Mouse (Mus musculus) embryonic facial prominence, embryonic 15.5 days (tissue): ENCODE results near the gene Slc10a6. TPM values are rescaled to one million over a fixed set of nuclear protein-coding genes. Genes with fewer than 3 reads are reported as not detected.

Experiments used
- ATAC-seq: fragments of 200-750 bp; cut with Nextera tagmentation; 2 replicates; pipeline ENCODE4 v1.8.0; 2017; ENCODE audit warnings: low read depth, moderate TSS enrichment; ENCODE audit not compliant: insufficient number of reproducible peaks, low FRiP score, low TSS enrichment
- H3K27ac ChIP-seq: fragments of 300-500 bp; sonication (generic); replicated peaks from 2 replicates; pipeline ENCODE4 v1.5.1; 2015; ENCODE audit warnings: mild to moderate bottlenecking, inconsistent platforms
- H3K27me3 ChIP-seq: fragments of 300-500 bp; sonication (generic); 2 replicates; pipeline ENCODE4 v1.6.1; 2015; ENCODE audit warnings: inconsistent platforms
- H3K36me3 ChIP-seq: fragments of 300-500 bp; sonication (generic); 2 replicates; pipeline ENCODE4 v1.6.1; 2015; ENCODE audit warnings: mild to moderate bottlenecking, inconsistent platforms
- H3K4me1 ChIP-seq: fragments of 300-500 bp; sonication (generic); 2 replicates; pipeline ENCODE4 v1.6.1; 2015; ENCODE audit warnings: inconsistent platforms
- H3K4me2 ChIP-seq: fragments of 300-500 bp; sonication (generic); replicated peaks from 2 replicates; pipeline ENCODE4 v1.6.1; 2015; ENCODE audit warnings: mild to moderate bottlenecking, inconsistent platforms
- H3K4me3 ChIP-seq: fragments of 300-500 bp; sonication (generic); replicated peaks from 2 replicates; pipeline ENCODE4 v1.5.1; 2015; ENCODE audit warnings: mild to moderate bottlenecking, inconsistent platforms
- H3K9ac ChIP-seq: fragments of 300-500 bp; sonication (generic); 2 replicates; pipeline ENCODE4 v1.6.1; 2015; ENCODE audit warnings: inconsistent platforms
- H3K9me3 ChIP-seq: fragments of 300-500 bp; sonication (generic); replicated peaks from 2 replicates; pipeline ENCODE4 v1.6.1; 2016; ENCODE audit warnings: inconsistent platforms
- WGBS: fragments of 180-500 bp; shearing (Covaris S2); methylation state at CpG from one replicate; pipeline ENCODE4 v1.1.7; 2015; 5-methylcytosine and 5-hydroxymethylcytosine counted together
- polyA plus RNA-seq: library from polyadenylated mRNA; unstranded; fragments of >200 nt; fragmentation: Nextera tagmentation; extraction: Ambion mirVana; gene quantifications from 2 replicates; pipeline ENCODE4 v1.2.1, GENCODE M21; 2015

The Slc10a6 gene
- polyA plus RNA-seq, 1 experiment from 2014 or later: 7.8 TPM

DNA sequence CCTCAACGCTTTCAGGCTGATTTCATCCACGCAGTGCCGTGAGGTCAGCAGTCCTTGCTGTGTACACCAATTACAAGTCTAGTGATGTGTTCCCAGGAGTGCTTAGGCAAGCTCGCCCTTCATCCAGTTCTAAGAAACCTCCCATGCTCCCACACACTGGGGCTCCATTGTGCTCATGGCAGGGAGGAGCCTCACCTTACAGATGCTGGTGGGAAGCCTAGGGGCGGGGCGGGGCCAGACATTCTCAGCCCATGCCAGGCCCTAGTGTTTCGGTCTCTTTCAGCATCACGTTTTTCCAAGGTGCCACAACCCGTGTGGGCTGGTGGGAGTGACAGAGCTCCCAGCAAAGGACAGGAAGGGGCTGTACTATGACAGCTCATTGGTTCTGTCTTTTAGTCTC is 12.0 kb downstream of the Slc10a6 start:
- H3K27me3 ChIP-seq: no peaks in the 10 kb centered on the region
- peaks cover 9% of the 10 kb centered on the region for H3K4me1 ChIP-seq
- no peak overlapping the region for H3K27ac ChIP-seq
- H3K9me3 ChIP-seq: no peaks in the 10 kb centered on the region
- no peak for ATAC-seq
- 57% methylated on average over 9 of the region's 9 CpGs for WGBS
- H3K36me3 ChIP-seq: no peaks in the 10 kb centered on the region
- no peak overlapping the region for H3K4me3 ChIP-seq
- H3K9ac ChIP-seq: no peak overlapping the region
- H3K4me2 ChIP-seq: no peak overlapping the region

DNA sequence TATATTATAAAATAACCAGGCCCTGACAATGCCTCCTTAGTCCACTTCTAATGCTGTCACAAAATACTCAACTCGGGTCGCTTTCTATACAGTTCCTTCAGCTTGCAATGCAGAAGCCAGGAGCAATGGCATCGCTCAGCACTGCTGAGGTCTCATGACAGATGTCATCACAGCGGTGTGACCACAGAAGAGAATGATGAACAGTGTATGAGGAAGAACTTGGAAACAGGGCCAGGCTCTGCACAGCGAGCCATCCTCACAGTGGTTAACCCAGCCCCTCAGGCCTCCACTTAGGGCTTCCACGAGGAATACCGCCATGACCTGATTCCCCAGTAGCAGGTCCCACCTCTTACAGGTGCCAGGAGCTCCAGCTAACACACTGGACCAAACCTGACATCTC is 14.8 kb downstream of the Slc10a6 start:
- Histone ChIP-seq H3K4me3 (no peak overlapping the region), H3K27me3 (no peaks in the 10 kb centered on the region), H3K9ac (no peak overlapping the region), H3K36me3 (no peaks in the 10 kb centered on the region), H3K27ac (no peak overlapping the region), H3K4me1 (no peaks in the 10 kb centered on the region), H3K4me2 (no peak overlapping the region), H3K9me3 (no peaks in the 10 kb centered on the region)
- WGBS: 79% methylated on average over 7 of the region's 7 CpGs
- ATAC-seq: no peak

DNA sequence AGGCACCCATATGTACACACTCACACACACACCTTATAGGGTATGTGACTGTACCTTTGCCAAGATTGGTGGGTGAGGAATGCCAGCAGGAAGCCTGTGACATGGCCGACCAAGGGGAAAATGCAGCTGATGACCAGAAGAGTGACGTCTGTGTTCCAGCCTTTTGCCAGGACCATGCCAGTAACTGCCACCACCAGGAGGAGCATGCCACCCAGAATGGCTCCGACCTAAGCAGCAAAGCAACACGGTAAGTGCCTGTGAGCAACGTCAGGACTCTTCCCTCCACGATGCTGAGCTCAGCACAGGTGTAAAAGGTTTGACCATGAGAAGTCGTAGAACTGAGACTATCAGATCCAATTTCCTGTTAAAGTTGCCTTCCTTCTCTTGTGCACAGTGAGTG is 16.9 kb downstream of the Slc10a6 start:
- no peaks in the 10 kb centered on the region for H3K4me1 ChIP-seq
- 79% methylated on average over 7 of the region's 7 CpGs for WGBS
- H3K4me3 ChIP-seq: no peak overlapping the region
- H3K9me3 ChIP-seq: no peaks in the 10 kb centered on the region
- no peaks in the 10 kb centered on the region for H3K36me3 ChIP-seq
- H3K27ac ChIP-seq: no peak overlapping the region
- H3K9ac ChIP-seq: no peak overlapping the region
- ATAC-seq: no peak
- H3K4me2 ChIP-seq: no peak overlapping the region
- H3K27me3 ChIP-seq: no peaks in the 10 kb centered on the region

DNA sequence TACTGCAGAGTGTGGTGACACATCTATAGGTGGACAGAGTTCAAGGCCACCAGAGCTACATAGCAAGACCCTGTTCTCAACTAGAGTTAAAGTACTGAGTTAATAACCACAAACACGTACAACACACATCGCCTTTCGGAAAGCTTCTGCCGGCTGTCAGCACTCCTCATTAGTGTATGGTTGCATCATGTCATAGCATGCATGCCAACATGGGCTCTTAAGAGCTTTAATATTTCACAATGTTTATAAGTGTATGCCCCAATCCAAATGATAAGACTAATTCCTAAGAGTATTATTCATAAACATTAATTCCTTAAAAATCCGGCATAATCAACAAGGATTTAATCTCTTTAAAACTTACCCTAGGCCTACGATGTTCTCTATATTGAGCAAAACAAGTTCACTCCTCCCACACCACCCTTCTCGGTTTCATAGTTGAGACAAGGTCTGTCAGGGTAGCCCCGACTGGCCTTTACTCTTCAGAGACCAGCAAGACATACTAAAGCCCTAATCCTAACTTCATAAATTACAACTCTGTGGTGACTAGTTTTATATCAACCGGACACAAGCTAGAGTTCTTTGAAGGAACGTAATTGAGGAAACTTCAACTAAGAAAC is 18.2 kb downstream of the Slc10a6 start:
- Histone ChIP-seq H3K4me1 (no peaks in the 10 kb centered on the region), H3K4me3 (no peak overlapping the region), H3K36me3 (no peaks in the 10 kb centered on the region), H3K27ac (peak overlapping the region; percentile 61; the same call in 1 of the 2 replicates), H3K9ac (no peak overlapping the region), H3K27me3 (no peaks in the 10 kb centered on the region), H3K9me3 (no peaks in the 10 kb centered on the region), H3K4me2 (no peak overlapping the region)
- 75% methylated on average over 10 of the region's 10 CpGs for WGBS
- no peak for ATAC-seq

DNA sequence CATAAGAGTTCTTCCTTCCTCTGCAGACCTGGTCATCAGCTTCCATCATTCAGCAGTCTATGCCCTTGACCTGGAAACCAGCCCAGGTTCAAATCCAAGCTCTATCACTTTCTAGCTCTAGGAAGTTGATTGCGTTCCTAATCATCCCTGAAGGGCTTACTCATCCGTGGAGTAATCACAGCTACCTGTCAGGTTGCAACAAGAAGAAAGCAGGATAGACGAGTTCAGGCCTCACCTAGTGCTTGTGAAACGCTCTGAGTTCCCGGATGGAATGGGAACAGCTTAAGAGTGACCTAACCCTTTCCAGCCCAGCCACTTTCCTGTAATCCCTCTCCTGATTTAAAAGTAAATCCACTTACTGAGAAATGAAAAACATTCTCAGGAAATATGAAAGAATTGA is 19.1 kb downstream of the Slc10a6 start:
- no peak overlapping the region for H3K4me2 ChIP-seq
- no peaks in the 10 kb centered on the region for H3K27me3 ChIP-seq
- ATAC-seq: no peak
- no peaks in the 10 kb centered on the region for H3K36me3 ChIP-seq
- 50% methylated on average over 5 of the region's 5 CpGs for WGBS
- no peak overlapping the region for H3K9ac ChIP-seq
- H3K4me3 ChIP-seq: no peak overlapping the region
- no peaks in the 10 kb centered on the region for H3K4me1 ChIP-seq
- H3K9me3 ChIP-seq: no peaks in the 10 kb centered on the region
- H3K27ac ChIP-seq: no peak overlapping the region

DNA sequence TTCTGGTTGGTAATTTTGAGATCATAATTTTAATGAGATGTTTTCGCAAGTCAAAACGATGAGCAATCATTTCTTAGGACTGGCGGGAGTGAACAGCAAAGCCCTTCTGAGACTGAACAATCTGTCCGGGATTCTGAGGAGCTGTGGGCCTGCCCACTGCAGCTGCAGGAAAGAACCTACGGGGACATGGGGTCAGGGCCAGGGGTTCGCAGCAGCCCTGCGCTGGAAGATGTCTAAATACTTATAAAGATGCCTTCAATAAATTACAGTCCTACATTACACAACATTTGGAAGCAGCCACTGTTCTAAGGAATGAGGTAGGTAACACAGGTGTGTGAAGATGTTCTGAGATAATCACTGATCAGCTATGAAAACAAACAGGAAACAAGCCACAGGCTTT is 23.5 kb downstream of the Slc10a6 start:
- Histone ChIP-seq H3K9ac (no peak overlapping the region), H3K4me3 (no peak overlapping the region)
- WGBS: 70% methylated on average over 7 of the region's 7 CpGs

DNA sequence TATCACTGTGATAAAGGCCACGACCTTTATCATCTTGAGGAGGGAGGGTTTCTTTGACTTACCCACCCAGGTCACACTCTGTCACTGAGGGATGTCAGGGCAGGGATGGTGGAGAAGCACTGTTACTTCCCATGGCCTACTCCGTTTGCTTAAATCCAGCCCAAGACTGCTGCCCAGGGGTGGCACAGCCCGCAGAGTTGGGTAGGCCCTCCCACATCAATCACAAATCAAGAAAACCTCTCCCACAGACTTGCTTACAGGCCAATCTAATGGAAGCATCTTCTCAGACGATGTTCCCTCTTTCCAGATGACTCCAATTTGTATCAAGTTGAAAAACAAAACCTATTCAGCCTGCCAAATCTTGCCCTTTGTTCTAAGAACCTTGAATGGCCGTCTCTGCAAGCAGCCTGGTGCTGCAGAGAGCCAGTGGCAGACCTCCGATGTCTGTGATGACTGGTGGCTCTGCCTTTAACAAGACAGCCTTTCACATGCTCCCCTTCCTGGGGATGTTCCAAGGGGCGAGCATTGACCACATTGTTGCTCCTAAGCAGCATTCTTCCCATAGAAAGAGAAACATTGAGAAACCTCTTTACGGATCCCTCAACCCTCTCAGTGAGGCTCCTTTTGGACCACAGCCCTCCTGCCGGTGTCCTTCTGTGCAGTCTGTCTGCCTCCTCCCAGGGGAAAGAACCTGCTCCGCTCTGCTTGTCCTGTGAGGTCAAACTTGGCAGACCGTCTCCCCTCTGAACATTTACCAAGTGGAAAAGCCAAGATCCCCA is 25.9 kb downstream of the Slc10a6 start:
- Histone ChIP-seq H3K36me3 (no peaks in the 10 kb centered on the region), H3K27me3 (no peaks in the 10 kb centered on the region), H3K27ac (peak overlapping the region; percentile 55; the same call in 1 of the 2 replicates), H3K9me3 (no peaks in the 10 kb centered on the region), H3K4me1 (peaks cover 22% of the 10 kb centered on the region), H3K4me2 (no peak overlapping the region), H3K9ac (no peak overlapping the region), H3K4me3 (no peak overlapping the region)
- WGBS: 49% methylated on average over 11 of the region's 11 CpGs
- peak; percentile 49; the same call in 1 of the 2 replicates for ATAC-seq

More for the DNA sequence above, 23.5 kb downstream of the Slc10a6 start:
- peaks cover 10% of the 10 kb centered on the region; the same call in 1 of the 2 replicates for H3K4me1 ChIP-seq
- no peak for ATAC-seq
- H3K4me2 ChIP-seq: no peak overlapping the region
- no peaks in the 10 kb centered on the region for H3K9me3 ChIP-seq
- H3K27ac ChIP-seq: no peak overlapping the region
- H3K36me3 ChIP-seq: no peaks in the 10 kb centered on the region
- H3K27me3 ChIP-seq: no peaks in the 10 kb centered on the region

DNA sequence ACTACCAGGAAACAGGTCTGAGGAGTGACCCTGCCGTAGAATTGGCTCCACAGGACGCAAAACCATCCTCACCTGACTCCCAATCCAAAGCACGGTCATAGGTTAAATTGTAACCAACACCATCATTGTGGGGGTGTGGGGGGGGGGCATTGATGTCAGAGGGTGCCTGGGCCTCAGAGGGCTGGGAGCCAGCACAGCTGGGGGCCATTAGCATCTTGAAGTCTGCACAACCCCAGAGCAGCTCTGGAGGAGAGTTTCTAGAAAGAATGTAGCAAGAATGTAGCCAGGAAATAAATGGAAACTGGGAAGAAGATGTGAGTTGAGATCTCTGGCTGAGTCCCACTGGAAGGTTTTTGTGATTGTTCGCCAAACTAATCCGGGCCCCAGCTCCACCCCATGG is 30.3 kb downstream of the Slc10a6 start:
- H3K27me3 ChIP-seq: no peaks in the 10 kb centered on the region
- peak overlapping the region; percentile 68 for H3K27ac ChIP-seq
- 0 out of 2 replicates have a peak, but pooled peaks cover 3% of the 10 kb centered on the region for H3K36me3 ChIP-seq
- peaks cover 36% of the 10 kb centered on the region for H3K4me1 ChIP-seq
- ATAC-seq: no peak; the same call in 1 of the 2 replicates
- no peak overlapping the region for H3K9ac ChIP-seq
- WGBS: 57% methylated on average over 5 of the region's 5 CpGs
- no peak overlapping the region for H3K4me3 ChIP-seq
- no peak overlapping the region for H3K4me2 ChIP-seq
- H3K9me3 ChIP-seq: no peaks in the 10 kb centered on the region

DNA sequence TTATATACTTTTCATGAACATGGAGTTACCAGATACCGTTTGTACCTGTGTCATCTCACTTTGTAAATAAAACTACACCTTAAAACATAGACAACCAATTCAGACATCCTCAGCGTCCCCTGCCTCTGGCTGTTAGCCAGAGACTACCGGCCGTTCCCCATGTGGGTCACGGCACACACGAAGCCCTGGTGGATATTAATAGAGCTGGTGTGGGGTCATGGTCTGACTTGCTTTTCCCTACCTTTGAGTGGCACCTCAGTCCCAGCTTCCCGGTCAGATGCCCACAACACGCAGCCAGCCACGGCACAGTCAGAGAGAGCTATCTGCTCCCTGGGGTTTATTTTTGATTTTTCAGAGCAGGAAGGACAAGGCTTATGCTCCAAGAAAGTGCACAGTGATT is 30.9 kb downstream of the Slc10a6 start:
- H3K36me3 ChIP-seq: 0 out of 2 replicates have a peak, but pooled peaks cover 3% of the 10 kb centered on the region
- H3K27ac ChIP-seq: peak overlapping the region; percentile 68
- no peak overlapping the region for H3K4me2 ChIP-seq
- no peaks in the 10 kb centered on the region for H3K9me3 ChIP-seq
- ATAC-seq: no peak
- H3K9ac ChIP-seq: no peak overlapping the region
- WGBS: 79% methylated on average over 9 of the region's 9 CpGs
- H3K4me1 ChIP-seq: peaks cover 32% of the 10 kb centered on the region
- no peak overlapping the region for H3K4me3 ChIP-seq
- no peaks in the 10 kb centered on the region for H3K27me3 ChIP-seq

DNA sequence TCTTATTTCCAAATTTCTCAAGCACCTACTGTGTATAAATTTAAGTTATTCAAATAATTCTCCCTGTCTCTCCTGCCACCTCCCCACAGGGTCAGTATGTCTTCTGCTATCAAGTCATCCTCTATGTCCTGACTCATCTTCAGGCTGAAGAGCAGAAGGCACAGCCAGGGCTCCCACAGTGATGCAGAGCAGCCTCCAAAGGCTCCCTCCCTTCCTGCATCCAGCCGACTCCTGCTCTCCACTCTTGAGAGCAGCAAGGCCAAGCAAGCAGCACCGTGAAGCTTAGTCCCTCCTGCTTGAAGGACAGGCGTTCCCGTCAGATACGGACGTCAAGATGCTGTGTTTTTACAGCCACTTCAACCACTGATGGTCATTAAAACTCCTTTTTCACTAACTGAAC is 31.6 kb downstream of the Slc10a6 start:
- H3K27me3 ChIP-seq: no peaks in the 10 kb centered on the region
- peaks cover 26% of the 10 kb centered on the region for H3K4me1 ChIP-seq
- no peak for ATAC-seq
- no peak overlapping the region for H3K9ac ChIP-seq
- H3K4me2 ChIP-seq: no peak overlapping the region
- H3K4me3 ChIP-seq: no peak overlapping the region
- H3K27ac ChIP-seq: 0 out of 2 replicates have a peak overlapping the region, but pooled peaks have one; percentile 1
- 60% methylated on average over 6 of the region's 6 CpGs for WGBS
- 0 out of 2 replicates have a peak, but pooled peaks cover 3% of the 10 kb centered on the region for H3K36me3 ChIP-seq
- no peaks in the 10 kb centered on the region for H3K9me3 ChIP-seq

DNA sequence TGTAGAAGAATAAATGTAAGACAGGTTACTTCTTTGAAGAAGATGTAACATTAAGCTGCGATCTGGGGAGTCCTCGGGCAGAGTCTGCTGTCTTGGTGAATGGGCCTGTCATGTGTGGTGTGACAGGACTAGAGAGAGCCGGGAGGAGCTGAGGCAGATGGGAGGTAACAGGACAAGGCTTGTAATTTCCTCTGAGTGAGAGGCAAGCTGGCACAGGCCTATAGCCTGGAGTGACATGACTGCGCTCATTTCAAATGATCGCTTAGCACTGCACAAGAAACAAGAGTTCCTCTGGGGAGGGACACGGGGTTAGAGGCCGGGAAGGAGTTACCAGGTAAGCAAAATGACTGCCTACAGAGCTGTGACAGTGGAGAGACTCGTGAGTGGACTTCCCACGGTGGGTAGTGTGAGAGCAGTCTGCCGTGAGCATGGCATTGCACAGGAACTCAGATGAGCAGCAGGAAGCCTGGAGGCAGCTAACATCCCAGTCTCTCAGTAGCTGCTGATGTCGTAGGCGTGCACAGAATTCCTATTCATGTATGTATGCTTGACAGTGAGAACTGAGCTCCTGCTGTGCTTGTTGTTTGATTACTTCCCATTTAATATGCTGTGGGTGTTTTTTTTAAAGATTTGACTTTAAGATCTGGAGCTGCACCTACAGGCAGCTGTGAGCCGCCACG is 32.6 kb downstream of the Slc10a6 start:
- Histone ChIP-seq H3K4me3 (no peak overlapping the region), H3K4me2 (no peak overlapping the region), H3K9ac (no peak overlapping the region), H3K4me1 (peaks cover 26% of the 10 kb centered on the region), H3K36me3 (peaks cover 3% of the 10 kb centered on the region; the same call in 1 of the 2 replicates), H3K9me3 (no peaks in the 10 kb centered on the region), H3K27ac (peak overlapping the region; percentile 71), H3K27me3 (no peaks in the 10 kb centered on the region)
- 55% methylated on average over 14 of the region's 14 CpGs for WGBS
- ATAC-seq: peak; percentile 35; the same call in 1 of the 2 replicates
